Mouse (Mus musculus) frontal cortex, postnatal 10 days (tissue): ENCODE measurements around the gene Kpnb1.
A peak's percentile ranks its signal among the peaks of the same experiment; 100 is the strongest.

Source experiments
- DNase-seq, 2 experiments: peaks; one replicate each; pipeline ENCODE4 v3.0.0; 2022; ENCODE audit warnings: low spot score in 2 of 2, mixed read lengths in 1 of 2

The Kpnb1 gene

GRCm38 (mm10) chr11:97142159-97142608, 45.5 kb downstream of the Kpnb1 start:
- no peak for DNase-seq

- no peak for DNase-seq
These were observed 46.9 kb downstream of the Kpnb1 start for GRCm38 (mm10) chr11:97140811-97141210.

- DNase-seq: no peak
These were observed 48.4 kb downstream of the Kpnb1 start for GRCm38 (mm10) chr11:97139256-97139655.

GRCm38 (mm10) chr11:97138554-97139226, 49.0 kb downstream of the Kpnb1 start:
- DNase-seq: peak in 1 of 2 experiments; percentile 39

- DNase-seq: no peak
These were observed 54.4 kb downstream of the Kpnb1 start for GRCm38 (mm10) chr11:97133270-97133669.

GRCm38 (mm10) chr11:97132185-97132584, 55.5 kb downstream of the Kpnb1 start:
- no peak for DNase-seq

GRCm38 (mm10) chr11:97131683-97132082, 56.0 kb downstream of the Kpnb1 start:
- no peak for DNase-seq

- no peak for DNase-seq
These were observed 57.4 kb downstream of the Kpnb1 start for GRCm38 (mm10) chr11:97130318-97130717.

GRCm38 (mm10) chr11:97128956-97129355, 58.7 kb downstream of the Kpnb1 start:
- DNase-seq: no peak

GRCm38 (mm10) chr11:97127470-97128223, 60.0 kb downstream of the Kpnb1 start:
- DNase-seq: no peak

GRCm38 (mm10) chr11:97126645-97127468, 60.8 kb downstream of the Kpnb1 start:
- DNase-seq: peak in 1 of 2 experiments; percentile 14

GRCm38 (mm10) chr11:97124266-97125036, 63.2 kb downstream of the Kpnb1 start:
- peak in 1 of 2 experiments; percentile 3 for DNase-seq

GRCm38 (mm10) chr11:97123282-97123890, 64.3 kb downstream of the Kpnb1 start:
- DNase-seq: no peak

GRCm38 (mm10) chr11:97120641-97121040, 67.0 kb downstream of the Kpnb1 start:
- DNase-seq: no peak

- DNase-seq: no peak
These were observed 67.5 kb downstream of the Kpnb1 start for GRCm38 (mm10) chr11:97120221-97120620.

- no peak for DNase-seq
These were observed 71.9 kb downstream of the Kpnb1 start for GRCm38 (mm10) chr11:97115797-97116196.

GRCm38 (mm10) chr11:97114671-97115601, 72.7 kb downstream of the Kpnb1 start, which contains the start of gene Tbx21:
Gene Tbx21 (minus strand): TSS chr11:97115331.
- DNase-seq: no peak

- no peak for DNase-seq
These were observed 75.1 kb downstream of the Kpnb1 start for GRCm38 (mm10) chr11:97112519-97113125.
